Mouse (Mus musculus) stomach, postnatal 0 days (tissue): ENCODE measurements around the gene Prm1. TPM values are rescaled to one million over a fixed set of nuclear protein-coding genes. Genes with fewer than 3 reads are reported as not detected.
A peak's percentile ranks its signal among the peaks of the same experiment; 100 is the strongest.

Experiments used
- ATAC-seq: fragments of 200-750 bp; cut with Nextera tagmentation; 2 replicates; pipeline ENCODE4 v1.8.0; 2017; ENCODE audit not compliant: low FRiP score, low TSS enrichment
- DNase-seq: peaks from one replicate; pipeline ENCODE4 v3.0.0-alpha.2; 2016; ENCODE audit warnings: low spot score
- H3K27ac ChIP-seq: fragments of 300-500 bp; sonication (generic); replicated peaks from 2 replicates; pipeline ENCODE4 v1.5.1; 2014; ENCODE audit warnings: mild to moderate bottlenecking, control low read depth
- H3K27me3 ChIP-seq: fragments of 300-500 bp; sonication (generic); 2 replicates; pipeline ENCODE4 v1.6.1; 2014; ENCODE audit warnings: low read length; ENCODE audit not compliant: control insufficient read depth, insufficient read depth
- H3K36me3 ChIP-seq: fragments of 300-500 bp; sonication (generic); 2 replicates; pipeline ENCODE4 v1.6.1; 2014; ENCODE audit warnings: low read length, mixed read lengths; ENCODE audit not compliant: control insufficient read depth, insufficient read depth
- H3K4me1 ChIP-seq: fragments of 300-500 bp; sonication (generic); replicated peaks from 2 replicates; pipeline ENCODE4 v1.6.1; 2014; ENCODE audit warnings: antibody characterized with exemption; ENCODE audit not compliant: control insufficient read depth, insufficient read depth
- H3K4me2 ChIP-seq: fragments of 300-500 bp; sonication (generic); replicated peaks from 2 replicates; pipeline ENCODE4 v1.6.1; 2014; ENCODE audit warnings: low read depth, mild to moderate bottlenecking, control low read depth, moderate library complexity
- H3K4me3 ChIP-seq: fragments of 300-500 bp; sonication (generic); 2 replicates; pipeline ENCODE4 v1.5.1; 2014; ENCODE audit warnings: low read depth, low read length, control low read depth
- H3K9ac ChIP-seq: fragments of 300-500 bp; sonication (generic); 2 replicates; pipeline ENCODE4 v1.6.1; 2014; ENCODE audit warnings: mild to moderate bottlenecking, low read length, control low read depth, mixed read lengths
- H3K9me3 ChIP-seq: fragments of 300-500 bp; sonication (generic); 2 replicates; pipeline ENCODE4 v1.6.1; 2016; ENCODE audit warnings: low read length; ENCODE audit not compliant: control insufficient read depth
- CTCF ChIP-seq: IDR thresholded peaks from 2 replicates; pipeline ENCODE4 v1.5.1; 2016; ENCODE audit warnings: antibody characterized with exemption, low read depth, mild to moderate bottlenecking, moderate library complexity
- EP300 ChIP-seq: optimal IDR thresholded peaks from 2 replicates; pipeline ENCODE3; 2016; ENCODE audit warnings: antibody characterized with exemption
- WGBS: fragments of 180-500 bp; shearing (Covaris S2); extraction: QIAGEN DNeasy Blood & Tissue Kit; methylation state at CpG from one replicate; pipeline ENCODE4 v1.1.7; 2014; 5-methylcytosine and 5-hydroxymethylcytosine counted together
- polyA plus RNA-seq: library from polyadenylated mRNA; unstranded; fragments of >200 nt; fragmentation: Nextera tagmentation; extraction: Ambion mirVana; gene quantifications from 2 replicates; pipeline ENCODE4 v1.2.1, GENCODE M21; 2015

Gene Prm1
- polyA plus RNA-seq, 1 experiment from 2014 or later, result 0.23 TPM

GRCm38 (mm10) chr16:10796034-10796433, 9.6 kb downstream of the Prm1 start, which contains the start of gene Prm2:
Gene Prm2 (minus strand): TSS chr16:10796134.
- Histone ChIP-seq H3K9me3 (no peaks in the 10 kb centered on the region), H3K27ac (no peak within 1 kb of the TSS), H3K9ac (no peak within 1 kb of the TSS), H3K27me3 (no peaks in the 10 kb centered on the region; the same call in 1 of the 2 replicates), H3K4me2 (no peak within 1 kb of the TSS), H3K4me1 (no peaks in the 10 kb centered on the region), H3K36me3 (no peaks in the 10 kb centered on the region), H3K4me3 (no peak within 1 kb of the TSS)
- TF ChIP-seq CTCF, result no peak
- no peak for TF ChIP-seq EP300
- WGBS, result 76% methylated on average over 6 of the region's 6 CpGs
- ATAC-seq (no peak), DNase-seq (no peak)

- Histone ChIP-seq H3K27me3 (no peaks in the 10 kb centered on the region; the same call in 1 of the 2 replicates), H3K9me3 (no peaks in the 10 kb centered on the region), H3K4me1 (peaks cover 4% of the 10 kb centered on the region; the same call in 1 of the 2 replicates), H3K27ac (no peak within 1 kb of the TSS), H3K4me3 (no peak within 1 kb of the TSS), H3K36me3 (no peaks in the 10 kb centered on the region), H3K4me2 (no peak within 1 kb of the TSS), H3K9ac (no peak within 1 kb of the TSS)
- 63% methylated on average over 8 of the region's 9 CpGs for WGBS
- DNase-seq, result no peak
- TF ChIP-seq CTCF, result no peak
- ATAC-seq, result no peak
These were observed 14.9 kb downstream of the Prm1 start, which contains the start of gene Prm3 for GRCm38 (mm10) chr16:10790702-10791101. Gene Prm3 (minus strand): TSS chr16:10790914.

GRCm38 (mm10) chr16:10788866-10789265, 16.8 kb downstream of the Prm1 start:
- Histone ChIP-seq H3K9ac (no peak overlapping the region), H3K36me3 (no peaks in the 10 kb centered on the region), H3K4me1 (peaks cover 4% of the 10 kb centered on the region; the same call in 1 of the 2 replicates), H3K4me3 (no peak overlapping the region), H3K4me2 (no peak overlapping the region), H3K9me3 (no peaks in the 10 kb centered on the region), H3K27me3 (no peaks in the 10 kb centered on the region), H3K27ac (no peak overlapping the region)
- TF ChIP-seq EP300, result no peak
- TF ChIP-seq CTCF, result no peak
- 82% methylated on average over 4 of the region's 4 CpGs for WGBS
- no peak for DNase-seq
- ATAC-seq, result no peak

GRCm38 (mm10) chr16:10788271-10788670, 17.4 kb downstream of the Prm1 start, which contains the start of gene Tnp2:
Gene Tnp2 (minus strand): TSS chr16:10788660.
- ATAC-seq, result no peak
- Histone ChIP-seq H3K4me1 (peaks cover 4% of the 10 kb centered on the region; the same call in 1 of the 2 replicates), H3K9me3 (no peaks in the 10 kb centered on the region), H3K27ac (no peak within 1 kb of the TSS), H3K4me3 (no peak within 1 kb of the TSS), H3K36me3 (no peaks in the 10 kb centered on the region), H3K27me3 (no peaks in the 10 kb centered on the region), H3K4me2 (no peak within 1 kb of the TSS), H3K9ac (no peak within 1 kb of the TSS)
- TF ChIP-seq CTCF (no peak), EP300 (no peak)
- no peak for DNase-seq
- WGBS, result 61% methylated on average over 16 of the region's 16 CpGs

GRCm38 (mm10) chr16:10787548-10788058, 18.0 kb downstream of the Prm1 start:
- H3K9me3 ChIP-seq, result no peaks in the 10 kb centered on the region
- WGBS, result 66% methylated on average over 7 of the region's 7 CpGs
- DNase-seq (no peak), ATAC-seq (no peak)
- H3K4me2 ChIP-seq, result no peak overlapping the region
- no peaks in the 10 kb centered on the region for H3K36me3 ChIP-seq
- H3K4me1 ChIP-seq, result peaks cover 9% of the 10 kb centered on the region
- H3K9ac ChIP-seq, result no peak overlapping the region
- H3K4me3 ChIP-seq, result no peak overlapping the region
- TF ChIP-seq CTCF, result no peak; the same call in 1 of the 2 replicates
- no peak for TF ChIP-seq EP300
- no peaks in the 10 kb centered on the region for H3K27me3 ChIP-seq
- no peak overlapping the region for H3K27ac ChIP-seq

GRCm38 (mm10) chr16:10786782-10787547, 18.7 kb downstream of the Prm1 start:
- DNase-seq, result no peak
- 57% methylated on average over 4 of the region's 4 CpGs for WGBS
- no peak for TF ChIP-seq EP300
- TF ChIP-seq CTCF, result no peak
- Histone ChIP-seq H3K4me2 (no peak overlapping the region), H3K27ac (peak overlapping the region; percentile 99), H3K4me1 (peaks cover 13% of the 10 kb centered on the region), H3K4me3 (no peak overlapping the region), H3K27me3 (no peaks in the 10 kb centered on the region), H3K9me3 (no peaks in the 10 kb centered on the region), H3K9ac (0 out of 2 replicates have a peak overlapping the region, but pooled peaks have one; percentile 27), H3K36me3 (no peaks in the 10 kb centered on the region)
- ATAC-seq, result no peak
